Mouse (Mus musculus): Measurements from ENCODE around the gene Traf3ip2. TPM values are rescaled to one million over a fixed set of nuclear protein-coding genes. Genes with fewer than 3 reads are reported as not detected.

Gene Traf3ip2
- polyA plus RNA-seq, 1 experiment = 2.8 TPM

- TF ChIP-seq POLR2A (IDR thresholded peaks at IDR 0.05; ENCODE audit: borderline replicate concordance, extremely low read depth, insufficient read depth, insufficient read length, poor library complexity, severe bottlenecking) (no peak), CTCF (IDR thresholded peaks at IDR 0.05; ENCODE audit: borderline replicate concordance, extremely low read depth, insufficient read depth, insufficient read length) (no peak)
- no peak for DNase-seq (ENCODE audit: low read depth)
These were observed 68.3 kb downstream of the Traf3ip2 start for GRCm38 (mm10) chr10:39681014-39681413.

DNA sequence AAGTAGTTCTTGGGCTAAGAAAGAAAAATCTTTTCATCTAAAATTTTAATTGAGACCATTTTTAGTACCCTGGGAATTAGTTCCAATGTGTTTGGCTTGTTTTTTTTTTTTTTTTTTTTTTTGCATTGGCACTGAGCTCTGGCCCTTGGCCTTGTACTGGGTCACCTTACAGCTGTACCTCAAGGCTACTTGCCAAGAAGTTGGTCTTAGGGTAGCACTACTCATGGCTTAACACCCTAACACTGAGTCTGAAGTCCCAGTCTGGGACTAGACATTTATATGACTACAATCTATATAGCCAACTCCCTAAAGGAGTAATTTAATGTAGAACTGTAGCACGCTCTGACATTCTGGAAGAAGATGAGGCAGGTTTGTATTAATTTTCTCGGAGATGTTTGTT lies 69.8 kb downstream of the Traf3ip2 start:
- DNase-seq (ENCODE audit: low read depth) = no peak
- TF ChIP-seq POLR2A (IDR thresholded peaks at IDR 0.05; ENCODE audit: borderline replicate concordance, extremely low read depth, insufficient read depth, insufficient read length, poor library complexity, severe bottlenecking) = no peak

- DNase-seq (ENCODE audit: low read depth) = no peak
- TF ChIP-seq CTCF (IDR thresholded peaks at IDR 0.05; ENCODE audit: borderline replicate concordance, extremely low read depth, insufficient read depth, insufficient read length) (no peak), POLR2A (IDR thresholded peaks at IDR 0.05; ENCODE audit: borderline replicate concordance, extremely low read depth, insufficient read depth, insufficient read length, poor library complexity, severe bottlenecking) (no peak)
These were observed 70.7 kb downstream of the Traf3ip2 start for GRCm38 (mm10) chr10:39683481-39683880.

- TF ChIP-seq CTCF (IDR thresholded peaks at IDR 0.05; ENCODE audit: borderline replicate concordance, extremely low read depth, insufficient read depth, insufficient read length) (no peak), POLR2A (IDR thresholded peaks at IDR 0.05; ENCODE audit: borderline replicate concordance, extremely low read depth, insufficient read depth, insufficient read length, poor library complexity, severe bottlenecking) (no peak)
- DNase-seq (ENCODE audit: low read depth) = no peak
These were observed 74.1 kb downstream of the Traf3ip2 start for GRCm38 (mm10) chr10:39686811-39687210.

- DNase-seq (ENCODE audit: low read depth) = no peak
- TF ChIP-seq POLR2A (IDR thresholded peaks at IDR 0.05; ENCODE audit: borderline replicate concordance, extremely low read depth, insufficient read depth, insufficient read length, poor library complexity, severe bottlenecking) (no peak), CTCF (IDR thresholded peaks at IDR 0.05; ENCODE audit: borderline replicate concordance, extremely low read depth, insufficient read depth, insufficient read length) (no peak)
These were observed 75.1 kb downstream of the Traf3ip2 start for GRCm38 (mm10) chr10:39687851-39688250.

DNA sequence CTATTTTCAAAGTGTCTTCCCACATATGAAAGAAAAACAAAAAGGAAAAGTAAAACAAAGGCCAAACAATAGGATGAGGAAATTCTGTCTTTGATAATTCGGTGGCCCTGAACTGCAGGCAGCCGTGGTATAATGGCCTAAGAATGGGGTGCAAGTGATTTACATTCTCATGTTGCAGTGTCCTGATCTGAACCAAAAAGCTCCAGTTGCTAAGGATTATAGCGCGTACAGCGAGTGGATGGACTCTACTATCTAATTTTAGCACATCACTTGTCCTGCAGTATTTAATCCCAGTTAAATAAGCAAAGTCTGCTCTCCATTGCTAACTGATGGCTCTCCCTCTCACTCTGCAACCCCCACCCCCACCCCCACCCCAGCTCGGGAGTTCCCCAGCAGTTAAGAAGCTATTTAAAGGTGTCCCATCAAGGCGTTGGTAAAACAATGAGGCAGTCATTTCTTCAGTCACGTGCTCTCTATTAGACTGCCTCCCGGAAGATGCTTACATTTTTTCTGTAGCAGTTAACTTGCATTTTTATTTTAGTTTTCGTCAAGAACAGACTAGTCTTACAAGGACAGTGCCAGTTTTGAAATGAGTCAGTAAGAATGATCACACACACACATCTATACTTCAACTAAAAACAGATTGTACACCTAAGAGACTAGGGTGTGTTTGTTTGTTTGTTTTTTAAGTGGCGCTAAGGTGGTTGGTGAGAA lies 78.8 kb downstream of the Traf3ip2 start:
- no peak for DNase-seq (ENCODE audit: low read depth)
- TF ChIP-seq POLR2A (IDR thresholded peaks at IDR 0.05; ENCODE audit: borderline replicate concordance, extremely low read depth, insufficient read depth, insufficient read length, poor library complexity, severe bottlenecking) (no peak), CTCF (IDR thresholded peaks at IDR 0.05; ENCODE audit: borderline replicate concordance, extremely low read depth, insufficient read depth, insufficient read length) (no peak)

DNA sequence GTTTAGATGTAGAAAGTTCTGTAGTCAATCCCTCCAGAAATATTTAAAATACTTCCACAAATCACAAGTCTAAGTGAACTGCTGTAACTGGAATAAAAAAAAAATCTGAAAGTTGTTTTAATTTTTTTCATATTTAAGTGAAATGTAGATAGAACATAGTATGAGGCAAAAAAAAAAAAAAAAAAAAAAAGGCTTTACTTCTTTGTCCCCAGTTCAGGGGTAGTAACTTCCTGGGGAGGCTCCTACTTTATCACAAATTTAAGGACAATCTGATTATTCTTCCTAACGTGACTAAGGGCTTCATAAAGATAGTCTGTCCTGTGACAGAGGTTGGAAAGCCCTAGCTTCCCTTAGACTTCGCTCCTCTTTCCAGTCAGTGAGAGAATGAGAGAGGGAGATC lies 79.4 kb downstream of the Traf3ip2 start:
- TF ChIP-seq POLR2A (IDR thresholded peaks at IDR 0.05; ENCODE audit: borderline replicate concordance, extremely low read depth, insufficient read depth, insufficient read length, poor library complexity, severe bottlenecking) (no peak), CTCF (IDR thresholded peaks at IDR 0.05; ENCODE audit: borderline replicate concordance, extremely low read depth, insufficient read depth, insufficient read length) (no peak)
- no peak for DNase-seq (ENCODE audit: low read depth)

Other genes with a start within 250 kb of the Traf3ip2 start
- 106 and 134 TPM in 2 replicates for gene Fyn, start 244.1 kb upstream of the Traf3ip2 start, polyA plus RNA-seq (2012; rRNA removed)
- gene Rev3l, start 119.2 kb downstream of the Traf3ip2 start, polyA plus RNA-seq (2012; rRNA removed) = 113 and 127 TPM in 2 replicates

All from brain, embryonic 14.5 days (tissue).